Mouse (Mus musculus) heart, embryonic 14.5 days (tissue): Measurements from ENCODE around the gene Hoxa4. TPM values are rescaled to one million over a fixed set of nuclear protein-coding genes. Genes with fewer than 3 reads are reported as not detected.

ENCODE experiments used
- ATAC-seq: fragments of 200-750 bp; cut with Nextera tagmentation; 2 replicates; pipeline ENCODE4 v1.8.0; 2017; ENCODE audit warnings: low read depth, moderate TSS enrichment; ENCODE audit not compliant: insufficient number of reproducible peaks, insufficient read depth, low FRiP score
- H3K27ac ChIP-seq, 2 experiments: fragments of 200-500 bp in 1 of 2; fragments of 300-500 bp in 1 of 2; sonication (generic) in 1 of 2; replicated peaks in 1 of 2; 2 replicates each; pipeline ENCODE4 v1.5.1; 2012 to 2014; ENCODE audit warnings: low read depth in 2 of 2, low read length in 2 of 2, control low read depth in 1 of 2, mild to moderate bottlenecking in 1 of 2, mixed read lengths in 1 of 2; ENCODE audit not compliant: control insufficient read depth in 1 of 2, insufficient read depth in 1 of 2
- H3K27me3 ChIP-seq: fragments of 300-500 bp; sonication (generic); 2 replicates; pipeline ENCODE4 v1.6.1; 2014; ENCODE audit warnings: mild to moderate bottlenecking, low read length, control low read depth; ENCODE audit not compliant: control insufficient read depth, insufficient read depth
- H3K36me3 ChIP-seq: fragments of 300-500 bp; sonication (generic); 2 replicates; pipeline ENCODE4 v1.6.1; 2014; ENCODE audit warnings: mild to moderate bottlenecking, control low read depth, low read length, mixed read lengths; ENCODE audit not compliant: control insufficient read depth, insufficient read depth
- H3K4me1 ChIP-seq, 2 experiments: fragments of 200-500 bp in 1 of 2; fragments of 300-500 bp in 1 of 2; sonication (generic) in 1 of 2; 2 replicates each; pipeline ENCODE4 v1.6.1; 2012 to 2014; ENCODE audit warnings: low read length in 2 of 2, control low read depth in 1 of 2, mixed read lengths in 1 of 2; ENCODE audit not compliant: control insufficient read depth in 2 of 2, insufficient read depth in 2 of 2
- H3K4me2 ChIP-seq: fragments of 300-500 bp; sonication (generic); 2 replicates; pipeline ENCODE4 v1.6.1; 2014; ENCODE audit warnings: mild to moderate bottlenecking, low read length
- H3K4me3 ChIP-seq, 2 experiments: fragments of 200-500 bp in 1 of 2; fragments of 300-500 bp in 1 of 2; sonication (generic) in 1 of 2; 2 replicates each; pipeline ENCODE4 v1.5.1; 2012 to 2014; ENCODE audit warnings: low read length in 2 of 2, mild to moderate bottlenecking in 2 of 2, control low read depth in 1 of 2, low read depth in 1 of 2, moderate library complexity in 1 of 2; ENCODE audit not compliant: control insufficient read depth in 1 of 2, insufficient read depth in 1 of 2
- H3K9ac ChIP-seq: fragments of 300-500 bp; sonication (generic); 2 replicates; pipeline ENCODE4 v1.6.1; 2014; ENCODE audit warnings: mild to moderate bottlenecking, low read length
- H3K9me3 ChIP-seq: fragments of 300-500 bp; sonication (generic); 2 replicates; pipeline ENCODE4 v1.6.1; 2016; ENCODE audit warnings: low read length, control low read depth; ENCODE audit not compliant: control insufficient read depth
- WGBS: fragments of 180-500 bp; shearing (Covaris S2); extraction: QIAGEN DNeasy Blood & Tissue Kit; methylation state at CpG from one replicate; pipeline ENCODE4 v1.1.7; 2014; 5-methylcytosine and 5-hydroxymethylcytosine counted together
- polyA plus RNA-seq: library from polyadenylated mRNA; unstranded; fragments of >200 nt; fragmentation: Nextera tagmentation; extraction: Ambion mirVana; gene quantifications from 2 replicates; pipeline ENCODE4 v1.2.1, GENCODE M21; 2014

Hoxa4 gene
- polyA plus RNA-seq, 1 experiment from 2014 or later: 0.36 TPM

GRCm38 (mm10) chr6:52202362-52203120 is 11.0 kb upstream of the Hoxa4 start:
- Histone ChIP-seq H3K27ac (no peak overlapping the region), H3K4me2 (no peak overlapping the region; the same call in 1 of the 2 replicates), H3K4me1 (peaks cover 2 to 16% of the 10 kb centered on the region in 2 experiments; a peak in 3 of 4 replicates), H3K9ac (no peak overlapping the region), H3K27me3 (peaks cover 100% of the 10 kb centered on the region), H3K4me3 (peak overlapping the region; percentile 33 to 36; a peak in 1 of 4 replicates), H3K9me3 (no peaks in the 10 kb centered on the region), H3K36me3 (no peaks in the 10 kb centered on the region)
- ATAC-seq: no peak
- 6% methylated on average over 22 of the region's 22 CpGs for WGBS

GRCm38 (mm10) chr6:52201269-52201668 is 9.7 kb upstream of the Hoxa4 start:
- no peak for ATAC-seq
- Histone ChIP-seq H3K4me2 (no peak overlapping the region), H3K36me3 (no peaks in the 10 kb centered on the region), H3K9me3 (no peaks in the 10 kb centered on the region), H3K27ac (no peak overlapping the region), H3K4me3 (no peak overlapping the region), H3K9ac (no peak overlapping the region), H3K4me1 (peaks cover 2 to 16% of the 10 kb centered on the region in 2 experiments; a peak in 3 of 4 replicates), H3K27me3 (peaks cover 99% of the 10 kb centered on the region)
- WGBS: 43% methylated on average over 1 of the region's 1 CpGs

- H3K27ac ChIP-seq: no peak overlapping the region
- ATAC-seq: no peak
- H3K4me1 ChIP-seq: peaks cover 2 to 16% of the 10 kb centered on the region in 2 experiments; a peak in 3 of 4 replicates
- peaks cover 99% of the 10 kb centered on the region for H3K27me3 ChIP-seq
- no peak overlapping the region for H3K9ac ChIP-seq
- H3K4me3 ChIP-seq: no peak overlapping the region
- H3K9me3 ChIP-seq: no peaks in the 10 kb centered on the region
- H3K36me3 ChIP-seq: no peaks in the 10 kb centered on the region
- 18% methylated on average over 10 of the region's 10 CpGs for WGBS
- H3K4me2 ChIP-seq: no peak overlapping the region
Observed at GRCm38 (mm10) chr6:52200751-52201250, 9.2 kb upstream of the Hoxa4 start.

- no peak for ATAC-seq
- Histone ChIP-seq H3K9ac (no peak overlapping the region), H3K4me2 (no peak overlapping the region), H3K4me1 (peaks cover 2 to 16% of the 10 kb centered on the region in 2 experiments; a peak in 3 of 4 replicates), H3K9me3 (no peaks in the 10 kb centered on the region), H3K27ac (no peak overlapping the region), H3K4me3 (no peak overlapping the region), H3K27me3 (peaks cover 99% of the 10 kb centered on the region), H3K36me3 (no peaks in the 10 kb centered on the region)
- WGBS: 13% methylated on average over 30 of the region's 30 CpGs
Observed at GRCm38 (mm10) chr6:52200073-52200750, 8.7 kb upstream of the Hoxa4 start.

GRCm38 (mm10) chr6:52197271-52197670 is 5.7 kb upstream of the Hoxa4 start:
- Histone ChIP-seq H3K27me3 (peaks cover 99% of the 10 kb centered on the region), H3K4me1 (peaks cover under 1% of the 10 kb centered on the region in 2 experiments; a peak in 2 of 4 replicates), H3K9ac (no peak overlapping the region), H3K36me3 (no peaks in the 10 kb centered on the region), H3K4me2 (no peak overlapping the region), H3K27ac (no peak overlapping the region), H3K4me3 (no peak overlapping the region), H3K9me3 (no peaks in the 10 kb centered on the region)
- no peak for ATAC-seq
- 1% methylated on average over 10 of the region's 10 CpGs for WGBS

GRCm38 (mm10) chr6:52196811-52197210 is 5.3 kb upstream of the Hoxa4 start:
- H3K27me3 ChIP-seq: peaks cover 99% of the 10 kb centered on the region
- H3K4me3 ChIP-seq: no peak overlapping the region
- H3K27ac ChIP-seq: no peak overlapping the region
- WGBS: 6% methylated on average over 9 of the region's 9 CpGs
- H3K4me1 ChIP-seq: peaks cover 5% of the 10 kb centered on the region in 2 experiments; a peak in 2 of 4 replicates
- no peak for ATAC-seq
- no peak overlapping the region for H3K9ac ChIP-seq
- no peak overlapping the region for H3K4me2 ChIP-seq
- H3K9me3 ChIP-seq: no peaks in the 10 kb centered on the region
- no peaks in the 10 kb centered on the region for H3K36me3 ChIP-seq

- Histone ChIP-seq H3K27me3 (peaks cover 98% of the 10 kb centered on the region), H3K36me3 (no peaks in the 10 kb centered on the region), H3K9me3 (no peaks in the 10 kb centered on the region), H3K4me1 (peaks cover 5 to 7% of the 10 kb centered on the region in 2 experiments; a peak in 3 of 4 replicates), H3K4me2 (no peak overlapping the region), H3K9ac (no peak overlapping the region), H3K4me3 (no peak overlapping the region), H3K27ac (no peak overlapping the region)
- no peak for ATAC-seq
- 5% methylated on average over 10 of the region's 10 CpGs for WGBS
Observed at GRCm38 (mm10) chr6:52194690-52195089, 3.1 kb upstream of the Hoxa4 start.
